Mouse (Mus musculus) mesoderm, embryonic 11.5 days (tissue): ENCODE measurements around the gene Farp1.

ENCODE experiments used
- DNase-seq: peaks from one replicate; pipeline ENCODE4 v3.0.0-alpha.2; 2012; ENCODE audit warnings: low read depth, low spot score

Gene Farp1

DNA sequence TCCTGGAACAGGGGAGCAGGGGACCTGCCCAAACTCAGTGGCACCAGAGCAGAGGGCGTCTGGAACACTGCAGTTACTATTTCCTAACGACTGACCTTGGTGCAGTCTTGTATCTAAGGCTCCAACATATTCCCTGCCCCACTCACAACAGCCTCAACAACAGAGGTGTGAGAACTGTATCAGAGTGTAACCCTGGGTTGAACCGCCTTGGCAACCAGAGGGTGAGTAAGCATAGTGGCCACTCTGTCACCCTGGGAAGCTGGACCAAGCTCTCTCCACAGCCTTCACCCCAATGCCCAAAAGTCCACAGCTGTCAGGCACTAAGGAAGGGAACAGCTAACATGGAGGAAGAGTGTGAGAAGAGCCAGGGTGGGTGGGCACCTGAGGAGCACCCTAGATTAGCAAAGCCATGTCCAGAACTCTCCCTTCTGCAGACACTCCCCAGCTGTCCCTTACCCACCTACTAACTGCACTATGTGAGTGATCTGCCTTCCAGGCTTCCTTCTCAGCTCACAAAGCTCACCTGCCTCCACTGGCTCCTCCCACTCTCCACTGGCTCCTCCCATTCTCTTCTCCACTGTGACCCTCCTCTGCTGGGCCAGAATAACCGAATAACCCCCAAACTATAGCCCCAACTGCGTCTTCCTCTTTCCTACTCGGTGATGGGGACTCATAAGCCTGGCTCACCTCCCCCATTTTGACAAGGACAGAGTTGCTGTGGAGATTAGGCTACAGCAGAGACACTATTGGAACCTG is 275.5 kb downstream of the Farp1 start:
- no peak for DNase-seq

DNA sequence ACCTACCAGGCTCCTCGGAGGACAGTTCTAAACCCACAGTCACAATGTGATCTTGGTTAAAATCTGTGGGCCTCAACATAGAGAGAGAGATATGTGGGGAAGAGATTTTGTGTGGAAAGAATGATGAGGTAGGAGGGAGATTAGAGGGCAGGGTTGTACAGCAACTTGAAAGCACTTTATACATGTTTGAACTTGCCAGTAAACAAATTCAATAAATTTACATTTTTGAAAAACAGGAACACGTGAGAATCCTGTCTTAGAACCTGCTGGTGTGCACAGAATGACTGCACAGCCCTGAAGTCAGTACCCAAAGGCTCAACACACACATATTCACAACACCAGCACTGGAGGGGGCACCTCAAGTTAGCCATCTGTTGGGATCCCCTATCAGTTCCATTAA is 276.1 kb downstream of the Farp1 start:
- DNase-seq = no peak

DNA sequence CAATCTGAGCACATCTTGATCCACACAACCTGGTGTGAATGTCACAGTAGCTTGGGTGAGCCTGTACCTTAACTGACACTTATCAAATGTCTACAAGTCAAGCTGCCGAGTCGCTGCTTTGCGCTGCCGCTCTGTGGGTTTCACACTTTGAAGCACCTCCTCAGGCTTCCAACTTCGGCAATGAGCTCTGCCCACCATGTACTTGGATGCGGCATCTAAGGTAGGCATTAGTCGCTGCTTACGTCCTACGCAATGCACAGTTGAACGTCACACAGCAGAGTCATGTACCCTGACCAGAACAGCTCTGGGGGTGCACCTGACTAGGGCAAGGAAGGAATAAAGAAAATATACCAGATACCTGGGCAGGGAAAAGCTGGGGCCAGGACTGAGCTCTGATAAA is 278.3 kb downstream of the Farp1 start:
- DNase-seq = no peak

DNA sequence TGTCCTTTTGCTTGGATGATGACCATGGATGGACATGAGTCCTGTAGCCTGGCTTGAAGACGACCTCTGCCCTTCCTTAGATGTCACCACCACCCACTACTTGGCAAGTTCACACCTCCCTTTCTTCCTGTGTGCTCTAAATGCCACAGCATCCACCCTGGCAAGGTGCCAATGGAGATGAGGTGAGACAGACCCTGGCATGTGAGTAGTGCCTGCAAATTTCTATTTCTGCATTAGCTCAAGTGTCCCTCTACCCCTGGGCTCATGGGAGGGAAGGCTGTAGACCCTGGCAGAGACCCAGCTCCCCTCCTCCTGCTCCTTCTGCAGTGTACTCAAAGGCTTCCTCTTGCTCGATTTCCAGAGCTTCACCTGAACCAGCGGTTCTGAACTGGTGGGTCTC is 279.9 kb downstream of the Farp1 start:
- DNase-seq = no peak

DNA sequence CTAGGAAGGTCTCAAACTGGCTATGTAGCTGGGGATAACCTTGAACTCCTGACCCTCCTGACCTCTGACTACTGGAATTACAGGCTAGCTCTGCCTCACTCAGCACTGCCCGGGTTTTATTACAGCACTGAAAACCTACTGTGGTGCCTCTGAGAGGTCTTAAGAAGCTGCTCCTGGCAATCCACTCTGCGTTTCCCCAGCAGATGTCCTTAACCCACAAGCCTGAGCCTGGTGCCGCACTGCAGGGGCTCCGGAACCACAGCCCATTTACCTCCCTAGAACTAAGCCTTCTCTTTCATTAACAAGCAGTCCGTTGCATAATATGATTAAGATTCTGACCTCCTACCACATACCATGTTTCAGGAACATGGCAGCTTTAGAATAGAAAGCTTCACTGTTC is 281.1 kb downstream of the Farp1 start:
- DNase-seq = no peak

DNA sequence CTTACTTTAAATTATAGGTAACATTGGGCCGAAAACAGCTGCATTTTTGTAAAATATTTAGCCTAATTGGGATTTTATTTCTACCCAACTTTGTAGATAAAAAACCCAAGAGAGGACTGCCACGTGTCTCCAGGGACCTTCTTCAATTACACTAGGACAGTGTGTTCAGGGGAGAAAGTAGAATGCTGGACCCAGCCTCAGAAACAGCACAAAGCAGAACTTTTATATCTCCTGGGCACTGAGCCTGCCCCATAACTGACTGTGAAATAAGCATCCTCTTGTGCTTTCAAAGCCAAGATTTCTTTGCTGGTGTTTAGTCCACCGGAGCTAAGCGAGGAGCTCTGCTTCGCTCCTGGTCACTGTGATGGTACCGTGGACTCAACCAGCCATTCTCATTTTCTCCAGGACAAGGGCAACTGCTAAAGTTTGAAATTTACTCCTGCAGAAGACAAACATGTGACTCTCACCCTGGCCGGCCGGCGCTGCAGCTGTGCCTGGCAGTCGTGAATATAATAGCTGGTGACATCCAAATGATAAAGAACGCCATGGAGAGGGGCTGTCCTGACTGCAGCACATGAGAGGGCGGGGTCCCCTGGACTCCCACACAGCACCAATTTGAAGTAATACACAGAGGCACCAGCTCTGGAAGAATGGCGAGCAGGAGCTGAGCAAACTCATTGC is 281.8 kb downstream of the Farp1 start:
- DNase-seq = no peak

DNA sequence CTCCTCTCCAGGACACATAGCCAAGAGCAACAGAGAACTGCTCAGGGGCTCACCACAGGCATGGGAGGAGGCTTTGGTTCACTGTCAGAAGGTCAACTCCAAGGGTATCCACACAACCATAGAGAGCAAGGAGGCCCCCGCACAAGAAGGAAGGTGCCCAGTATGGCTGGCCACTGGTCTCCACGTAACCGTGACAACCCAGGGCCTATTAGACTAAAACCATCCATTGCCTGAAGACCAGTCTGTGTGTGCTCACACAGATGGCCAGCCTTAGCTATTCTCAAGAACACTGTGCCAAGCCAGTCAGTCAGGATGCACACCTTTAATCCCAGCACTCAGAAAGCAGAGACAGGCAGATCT is 282.3 kb downstream of the Farp1 start:
- no peak for DNase-seq

DNA sequence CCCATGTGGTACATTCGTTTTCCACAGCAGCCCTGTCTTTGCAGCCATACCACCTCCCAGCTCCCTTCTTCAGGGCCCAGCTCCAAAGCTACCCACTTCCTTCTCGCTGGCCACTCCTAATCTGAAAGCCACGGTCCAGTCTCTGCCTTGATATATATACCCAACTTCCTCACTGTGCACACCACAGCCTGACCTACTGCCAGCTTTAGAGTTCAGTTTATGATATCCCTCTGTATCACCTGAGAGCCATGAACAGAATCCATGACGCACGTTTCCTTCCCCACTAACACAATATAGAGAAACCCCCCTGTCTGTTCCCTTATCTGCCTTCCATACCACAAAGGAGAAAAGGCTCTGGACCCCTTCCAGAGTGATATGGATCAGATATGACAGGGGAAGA is 283.4 kb downstream of the Farp1 start:
- DNase-seq = no peak

DNA sequence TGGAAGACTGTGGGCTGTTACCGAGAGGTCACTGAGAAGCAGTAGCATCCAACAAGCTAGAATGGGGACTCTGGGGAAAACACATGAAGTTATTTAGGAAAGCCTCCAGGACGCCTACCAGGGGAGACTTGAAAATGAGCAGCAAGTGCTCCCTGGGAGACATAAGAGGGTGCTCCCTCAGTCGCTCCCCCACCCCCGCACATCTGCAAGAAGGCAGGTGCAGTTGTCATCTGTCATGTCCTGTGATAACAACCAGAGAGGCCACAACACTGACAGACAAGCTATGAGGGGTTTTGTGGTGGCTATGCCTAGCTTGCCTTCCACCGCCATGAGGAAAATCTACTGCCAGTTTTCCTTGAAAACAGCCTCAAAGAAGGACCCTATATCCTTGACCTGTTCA is 287.1 kb downstream of the Farp1 start:
- no peak for DNase-seq

DNA sequence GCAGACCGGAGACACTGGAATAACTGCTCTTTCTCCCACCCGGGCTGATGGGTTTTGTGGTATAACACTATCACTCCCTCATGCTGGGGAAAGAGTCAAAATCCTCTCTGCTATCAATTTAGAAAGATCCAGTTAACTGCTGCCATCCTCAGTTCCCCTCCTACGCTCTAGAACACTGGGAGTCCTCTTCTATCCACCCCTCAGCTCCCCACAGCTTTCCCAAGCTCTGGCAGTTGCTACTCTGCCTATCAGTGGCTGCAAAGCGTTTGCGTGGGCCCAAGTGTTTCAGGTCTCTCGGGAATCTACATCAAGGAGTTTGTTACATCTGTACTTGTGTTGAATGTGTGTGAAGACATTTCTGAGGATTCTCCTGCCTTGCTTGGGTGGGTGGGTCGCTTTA is 287.6 kb downstream of the Farp1 start:
- DNase-seq = no peak

DNA sequence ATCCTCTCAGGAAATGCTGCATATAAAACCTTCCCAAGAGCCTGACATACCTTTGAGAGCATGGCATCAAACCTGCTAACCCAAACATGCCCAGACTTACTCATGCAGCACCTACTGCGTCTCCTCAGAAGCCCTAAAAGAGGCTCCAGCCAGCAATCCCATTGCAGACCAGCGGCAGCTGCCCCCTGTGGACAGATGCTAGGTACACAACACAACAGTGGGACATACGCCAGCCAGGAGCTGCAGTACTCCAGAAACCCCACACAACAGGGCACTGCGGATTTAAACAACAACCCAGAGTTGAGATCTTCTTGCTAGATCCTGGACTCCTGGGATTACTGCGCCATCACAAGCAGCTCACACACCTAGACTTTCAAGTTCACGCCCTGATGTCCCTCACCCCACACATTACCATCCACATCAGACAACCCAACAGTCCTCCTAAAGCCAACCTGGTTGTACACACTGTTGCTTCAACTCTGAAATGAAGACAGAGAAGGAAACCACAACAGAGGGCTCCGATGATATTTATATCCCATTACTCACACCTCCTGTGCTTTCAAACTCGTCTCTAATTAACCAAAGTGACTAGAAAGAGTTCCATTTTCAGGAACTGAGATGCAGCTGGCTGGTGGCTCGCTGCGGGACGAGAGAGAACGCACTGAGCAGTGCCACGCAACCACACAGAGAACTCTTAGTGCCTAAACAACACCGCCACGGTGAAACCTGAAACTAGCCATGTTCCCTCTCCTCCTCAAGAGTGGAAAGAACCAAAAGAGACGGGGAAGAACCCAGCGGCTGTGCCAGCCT is 289.7 kb downstream of the Farp1 start:
- no peak for DNase-seq

DNA sequence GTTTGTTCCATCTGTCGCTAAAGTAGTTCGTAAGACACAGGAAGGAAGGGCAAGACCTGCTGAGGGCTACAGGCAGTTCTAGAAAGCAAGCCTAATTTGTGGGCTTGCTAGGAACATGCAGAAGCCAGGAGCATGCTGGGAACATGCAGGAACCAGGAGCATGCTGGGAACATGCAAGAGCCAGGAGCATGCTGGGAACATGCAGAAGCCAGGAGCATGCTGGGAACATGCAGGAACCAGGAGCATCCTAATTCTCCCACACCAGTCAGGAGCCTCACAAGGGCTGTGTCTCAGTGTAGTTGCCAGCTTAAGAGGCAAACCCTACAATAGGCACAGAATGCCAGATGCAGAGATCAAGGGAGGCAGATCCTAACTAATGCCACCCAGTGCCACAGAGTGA is 291.4 kb downstream of the Farp1 start:
- DNase-seq = no peak

DNA sequence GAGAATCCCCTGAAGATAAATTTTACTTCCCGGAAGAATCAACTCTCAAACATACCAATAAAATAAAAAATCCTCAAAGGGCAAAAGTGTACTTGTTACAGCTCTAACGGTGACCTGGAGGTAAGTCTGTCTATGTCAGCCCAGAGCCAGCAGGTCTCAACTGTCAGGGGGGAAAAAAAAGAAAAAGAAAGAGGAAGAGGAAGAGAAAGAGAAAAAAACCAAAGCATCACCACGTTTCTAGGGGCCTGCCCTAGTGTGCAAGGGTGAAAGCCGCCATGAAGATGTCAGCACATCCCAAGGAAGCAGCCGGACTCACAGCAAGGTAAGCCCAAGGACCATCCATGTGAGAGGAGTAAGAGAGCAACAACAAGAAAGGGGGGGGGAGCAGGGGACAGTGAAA is 293.9 kb downstream of the Farp1 start:
- no peak for DNase-seq

DNA sequence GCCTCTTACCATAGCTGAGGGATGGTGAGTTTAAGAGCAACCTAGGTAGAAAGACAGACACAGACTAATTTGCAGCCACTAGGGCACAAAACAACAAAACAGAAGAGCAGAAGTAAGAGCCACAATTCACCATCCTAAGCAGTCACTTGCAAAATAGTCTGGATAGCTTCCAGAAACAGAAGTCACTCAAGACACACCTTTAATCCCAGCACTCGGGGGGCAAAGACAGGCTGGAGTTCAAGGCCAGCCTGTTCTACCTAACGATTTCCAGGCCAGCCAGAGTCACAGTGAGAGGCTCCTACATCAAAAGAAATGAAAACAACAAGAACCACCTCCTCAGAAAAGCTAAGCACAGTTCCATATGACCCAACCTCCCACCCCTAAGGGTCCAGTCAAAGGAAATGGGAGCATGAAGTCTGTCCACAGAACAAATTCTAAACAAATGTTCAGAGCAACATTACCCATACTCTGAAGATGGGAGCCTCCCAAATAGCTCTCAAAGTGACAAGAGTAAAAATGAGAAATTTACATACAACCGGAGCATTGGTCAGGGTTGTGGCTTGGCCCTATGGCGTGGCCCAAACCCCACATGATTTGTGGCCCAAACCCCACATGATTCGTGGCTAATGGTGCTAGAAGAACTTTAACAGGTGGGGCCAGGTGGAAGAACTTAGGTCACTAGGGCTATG is 294.5 kb downstream of the Farp1 start:
- no peak for DNase-seq

DNA sequence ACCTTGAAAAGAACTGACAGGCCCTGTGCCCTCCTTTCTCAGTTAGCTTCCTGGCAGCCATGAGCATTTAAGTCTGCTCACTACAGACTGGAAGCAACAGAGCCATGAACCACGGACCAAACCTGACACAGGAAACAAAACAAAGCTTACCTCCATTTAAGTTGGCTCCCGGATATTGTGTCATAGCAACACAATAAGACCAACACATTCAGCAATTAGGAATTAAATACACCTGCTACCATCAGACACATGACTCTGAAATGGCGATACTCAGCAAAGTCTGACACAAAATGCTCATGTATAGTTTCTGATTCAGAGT is 295.0 kb downstream of the Farp1 start:
- DNase-seq = no peak
